Mouse (Mus musculus) liver, postnatal 0 days (tissue): ENCODE measurements around the gene Klra5.

Experiments used
- CTCF ChIP-seq: sonication (generic); IDR thresholded peaks from 2 replicates; pipeline ENCODE4 v1.5.1; 2016; ENCODE audit warnings: antibody characterized with exemption, low read depth
- EP300 ChIP-seq: IDR thresholded peaks from 2 replicates; pipeline ENCODE4 v1.6.1; 2016; ENCODE audit warnings: antibody characterized with exemption, low read depth, mild to moderate bottlenecking

GRCm38 (mm10) chr6:129876549-129876948 lies 40.9 kb downstream of the Klra5 start, which contains the start of gene Klra17:
- TF ChIP-seq CTCF (no peak), EP300 (no peak)
